Mouse (Mus musculus): ENCODE results near the gene Tedc1. TPM values are rescaled to one million over a fixed set of nuclear protein-coding genes. Genes with fewer than 3 reads are reported as not detected.

Tedc1 gene
- polyA plus RNA-seq, 1 experiment from 2014 or later: 0.63 TPM

DNA sequence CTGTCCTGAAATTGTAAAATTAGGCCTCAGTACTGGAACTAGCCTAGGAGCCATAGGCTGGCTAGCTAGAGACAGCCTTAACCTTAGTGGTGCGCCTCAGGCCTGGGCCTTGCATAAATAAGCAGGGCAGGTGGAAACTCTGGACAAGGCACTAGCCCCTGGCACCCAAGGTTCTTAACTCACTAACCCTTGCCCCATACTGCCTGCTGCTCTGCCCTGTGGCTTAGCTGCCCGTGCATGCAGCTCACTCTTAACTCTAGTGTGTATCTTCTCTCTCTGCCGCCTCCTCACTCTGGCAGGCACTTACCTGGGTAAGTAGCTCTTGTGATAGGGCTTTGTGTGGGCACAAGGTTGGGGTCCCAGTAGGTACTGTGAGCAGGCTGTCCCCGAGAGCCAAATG is 21.7 kb upstream of the Tedc1 start:
- no peak overlapping the region for H3K4me3 ChIP-seq (ENCODE audit: inconsistent target)
- H3K79me2 ChIP-seq (ENCODE audit: inconsistent target): no peaks in the 10 kb centered on the region
- H3K27ac ChIP-seq: no peak overlapping the region
- WGBS (ENCODE audit: missing documents): 100% methylated on average over 4 of the region's 4 CpGs
- peaks cover 61% of the 10 kb centered on the region for H3K36me3 ChIP-seq (ENCODE audit: inconsistent target)

DNA sequence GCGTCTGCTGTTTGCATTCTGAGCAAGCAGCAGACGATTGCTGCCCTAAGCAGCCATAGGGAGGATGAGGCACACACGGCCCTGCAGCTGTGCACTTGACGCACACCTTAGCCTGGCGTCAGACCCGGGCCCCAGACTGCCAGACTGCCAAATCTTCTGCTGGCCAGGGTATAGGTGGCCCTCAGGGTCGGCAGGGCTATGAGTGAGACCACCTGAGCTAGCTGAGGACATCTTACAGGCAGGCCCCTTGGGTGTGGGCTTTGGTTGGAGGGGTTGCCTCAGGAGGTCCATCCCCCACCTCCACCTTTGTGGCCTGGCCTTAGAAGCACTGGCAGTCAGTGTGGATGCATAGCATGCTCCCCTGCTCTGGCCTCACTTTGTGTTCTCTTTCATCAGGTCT is 20.8 kb upstream of the Tedc1 start:
- H3K4me3 ChIP-seq (ENCODE audit: inconsistent target): no peak overlapping the region
- no peak overlapping the region for H3K27ac ChIP-seq
- WGBS (ENCODE audit: missing documents): 93% methylated on average over 7 of the region's 7 CpGs
- peaks cover 52% of the 10 kb centered on the region for H3K36me3 ChIP-seq (ENCODE audit: inconsistent target)
- H3K79me2 ChIP-seq (ENCODE audit: inconsistent target): no peaks in the 10 kb centered on the region

DNA sequence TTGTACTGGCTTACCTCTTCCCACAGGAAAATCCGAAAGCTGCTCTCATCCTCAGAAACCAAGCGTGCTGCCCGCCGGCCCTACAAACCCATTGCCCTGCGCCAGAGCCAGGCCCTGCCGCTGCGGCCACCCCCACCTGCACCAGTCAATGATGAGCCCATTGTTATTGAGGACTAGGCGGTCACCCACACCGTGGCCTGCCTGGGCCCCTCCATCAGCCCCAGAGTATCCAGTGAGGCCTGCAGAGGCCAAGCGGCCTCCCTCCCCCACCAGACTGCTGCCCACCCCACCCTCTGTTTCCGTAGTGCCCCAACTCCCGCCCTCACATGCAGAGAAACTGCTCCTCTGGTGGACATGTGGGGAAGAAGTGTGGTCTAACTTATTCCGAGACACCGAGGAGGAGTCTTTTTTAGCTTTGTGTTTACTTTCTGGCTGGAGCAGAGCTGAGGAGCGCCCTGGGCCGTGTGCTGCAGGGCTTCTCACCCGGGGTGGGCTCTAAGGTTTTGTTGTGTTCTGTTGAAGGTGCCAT is 19.7 kb upstream of the Tedc1 start:
- no peak overlapping the region for H3K27ac ChIP-seq
- H3K4me3 ChIP-seq (ENCODE audit: inconsistent target): no peak overlapping the region
- H3K79me2 ChIP-seq (ENCODE audit: inconsistent target): no peaks in the 10 kb centered on the region
- WGBS (ENCODE audit: missing documents): 92% methylated on average over 17 of the region's 17 CpGs
- peaks cover 46% of the 10 kb centered on the region for H3K36me3 ChIP-seq (ENCODE audit: inconsistent target)

DNA sequence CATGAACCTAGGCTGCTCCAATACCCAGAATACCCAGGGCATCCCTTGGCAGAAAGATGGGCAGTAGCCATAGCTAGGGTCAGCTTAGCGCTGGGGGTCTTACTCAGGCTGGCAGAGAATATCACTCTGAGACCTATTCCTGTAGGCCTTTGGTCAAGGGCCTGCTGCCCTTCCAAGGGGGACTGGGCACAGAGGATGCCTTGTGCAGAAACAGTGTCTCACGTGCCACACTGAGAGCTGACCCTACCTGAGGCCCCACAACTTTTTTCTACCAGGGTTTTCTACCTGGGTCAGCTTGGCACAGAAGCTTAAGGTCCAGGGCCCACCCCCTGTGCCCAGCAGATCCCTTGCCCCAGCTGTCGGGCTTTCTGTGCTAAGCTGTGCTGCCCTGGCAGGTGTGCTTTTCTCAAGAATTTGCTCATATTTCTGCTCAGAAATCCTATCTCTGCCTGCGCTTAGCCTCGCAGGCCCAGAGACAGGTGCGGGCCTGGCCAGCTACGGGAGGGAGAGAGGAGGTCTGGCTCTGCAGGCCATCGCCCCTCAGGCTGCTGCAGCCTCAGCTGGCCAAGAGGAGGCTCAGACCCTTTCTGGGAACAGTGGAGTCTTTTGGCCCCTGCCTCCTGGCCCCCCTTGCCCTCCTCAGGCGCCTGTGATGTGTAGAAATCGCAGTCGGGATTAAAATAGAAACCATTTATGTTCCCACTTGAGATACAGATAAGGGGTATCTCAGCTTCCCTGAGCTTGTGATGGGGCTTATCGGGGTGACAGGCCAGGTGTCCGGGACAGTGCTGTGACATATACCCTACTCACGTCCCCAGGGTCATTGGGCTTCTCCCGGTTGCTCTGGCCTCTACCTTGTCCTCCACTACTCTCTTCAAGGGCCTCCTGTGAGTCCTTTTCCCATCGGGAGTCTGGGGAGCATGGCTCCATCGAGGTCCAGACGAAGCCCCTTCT is 18.7 kb upstream of the Tedc1 start:
- Histone ChIP-seq H3K36me3 (ENCODE audit: inconsistent target) (peaks cover 36% of the 10 kb centered on the region; the same call in 1 of the 2 replicates), H3K79me2 (ENCODE audit: inconsistent target) (no peaks in the 10 kb centered on the region), H3K4me3 (ENCODE audit: inconsistent target) (no peak overlapping the region), H3K27ac (no peak overlapping the region)
- WGBS (ENCODE audit: missing documents): 93% methylated on average over 18 of the region's 18 CpGs

DNA sequence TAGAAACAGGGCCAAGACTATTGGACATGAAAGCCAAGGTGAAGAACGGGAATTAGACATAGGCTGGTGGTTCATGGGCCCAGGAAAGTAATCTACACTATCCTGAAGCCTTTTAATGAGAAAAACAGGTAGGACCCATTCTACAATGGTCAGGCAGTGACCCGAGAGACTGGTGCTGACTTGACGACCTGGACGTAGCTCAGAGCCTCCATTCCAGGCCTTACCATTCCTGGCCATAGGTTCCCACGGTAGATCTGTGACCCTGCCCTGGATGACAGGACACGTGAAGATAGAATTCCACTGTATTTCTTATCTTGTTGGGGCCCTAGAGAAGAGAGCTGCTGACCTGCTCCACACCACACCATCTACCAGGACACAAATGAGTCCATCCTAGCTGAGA is 17.9 kb upstream of the Tedc1 start:
- Histone ChIP-seq H3K4me3 (ENCODE audit: inconsistent target) (no peak overlapping the region), H3K79me2 (ENCODE audit: inconsistent target) (no peaks in the 10 kb centered on the region), H3K36me3 (ENCODE audit: inconsistent target) (peaks cover 28% of the 10 kb centered on the region; the same call in 1 of the 2 replicates), H3K27ac (no peak overlapping the region)
- WGBS (ENCODE audit: missing documents): 90% methylated on average over 6 of the region's 6 CpGs

DNA sequence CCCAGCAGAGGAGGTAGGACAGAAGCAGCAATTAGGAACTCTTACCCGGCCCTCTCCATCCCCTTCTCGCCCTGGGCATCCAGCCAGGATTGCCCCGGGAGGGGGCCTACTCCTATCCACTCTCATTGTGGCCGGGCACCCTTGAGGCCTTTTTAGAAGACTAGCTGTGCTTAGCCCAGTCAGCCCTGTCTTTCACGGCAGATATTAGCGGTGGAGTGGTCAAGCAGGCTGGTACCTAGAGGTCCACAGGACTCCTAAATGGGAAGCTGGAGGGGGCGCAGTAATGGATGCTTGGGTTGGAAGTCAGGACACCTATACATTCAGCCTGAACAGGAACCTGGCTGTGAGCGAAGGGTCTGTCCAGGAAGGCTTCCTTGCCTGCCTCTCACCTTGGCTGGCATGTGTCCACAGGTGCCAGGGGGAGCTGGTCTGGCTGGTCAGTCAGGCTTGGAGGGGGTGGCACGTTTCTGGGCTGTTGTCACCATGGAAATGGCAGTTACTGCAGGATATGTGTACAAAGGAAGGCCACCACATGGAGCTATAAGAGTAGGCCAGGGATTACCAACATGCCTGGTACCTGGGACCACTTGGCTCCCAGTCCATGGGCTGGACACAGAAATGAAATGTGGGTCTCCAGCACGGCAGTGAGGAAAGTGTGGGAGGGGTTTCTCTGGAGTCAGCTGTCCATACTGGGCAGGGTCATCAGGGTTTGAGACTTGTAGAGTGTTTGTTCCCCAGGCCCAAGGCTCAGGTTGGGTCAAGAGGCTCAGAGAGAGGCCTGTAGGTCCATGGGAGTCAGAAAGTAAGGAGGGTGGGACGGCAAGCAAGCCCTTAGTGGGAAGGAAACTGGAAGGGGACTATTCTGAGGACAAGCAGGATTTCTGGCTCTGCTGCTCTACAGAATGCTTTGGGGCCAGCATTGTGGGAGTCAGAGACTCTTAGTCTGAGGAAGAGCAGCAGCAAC is 17.0 kb upstream of the Tedc1 start:
- peaks cover 19% of the 10 kb centered on the region; the same call in 1 of the 2 replicates for H3K36me3 ChIP-seq (ENCODE audit: inconsistent target)
- WGBS (ENCODE audit: missing documents): 73% methylated on average over 11 of the region's 11 CpGs
- no peak overlapping the region for H3K27ac ChIP-seq
- H3K4me3 ChIP-seq (ENCODE audit: inconsistent target): no peak overlapping the region
- no peaks in the 10 kb centered on the region for H3K79me2 ChIP-seq (ENCODE audit: inconsistent target)

DNA sequence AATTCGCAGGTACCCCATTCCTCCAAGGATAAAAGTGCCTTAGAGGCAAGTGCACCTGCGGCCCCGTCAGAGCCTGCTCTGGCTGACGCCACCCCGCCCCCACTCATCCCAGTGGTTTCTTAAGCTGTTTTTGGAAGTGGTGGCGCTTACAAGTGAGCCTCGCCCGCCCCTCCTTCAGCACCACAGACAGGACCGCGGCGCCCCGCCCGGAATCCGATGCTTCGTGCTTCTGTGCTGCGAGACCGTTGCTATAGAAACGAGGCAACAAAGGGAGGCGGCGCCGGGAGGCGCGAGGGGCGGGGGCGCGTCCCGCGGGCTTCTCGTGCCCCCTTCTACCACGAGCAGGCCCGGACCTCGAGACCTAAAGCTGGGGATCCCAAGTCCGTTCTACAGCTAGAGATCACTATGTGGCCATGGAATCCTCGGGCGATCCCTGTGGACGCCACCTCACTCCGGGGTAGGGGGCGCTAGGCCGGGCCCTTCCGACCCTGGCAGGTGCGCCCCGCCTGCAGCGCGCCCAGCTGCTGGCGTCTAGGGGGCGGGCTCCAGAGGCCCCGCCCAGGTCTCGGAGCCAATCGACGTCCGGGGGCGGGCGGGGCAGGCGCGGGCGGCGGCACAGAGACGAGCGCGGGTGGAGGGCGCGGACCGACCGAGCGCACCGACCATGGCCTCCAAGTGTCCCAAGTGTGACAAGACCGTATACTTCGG is 16.2 kb upstream of the Tedc1 start, which contains the start of gene Crip2:
Gene Crip2, plus strand, starts transcription at position 329 of the 708 bp plus-strand sequence.
- Histone ChIP-seq H3K79me2 (ENCODE audit: inconsistent target) (no peaks in the 10 kb centered on the region), H3K36me3 (ENCODE audit: inconsistent target) (peaks cover 11% of the 10 kb centered on the region; the same call in 1 of the 2 replicates), H3K27ac (no peak within 1 kb of the TSS), H3K4me3 (ENCODE audit: inconsistent target) (no peak within 1 kb of the TSS)
- WGBS (ENCODE audit: missing documents): under 1% methylated on average over 68 of the region's 68 CpGs

DNA sequence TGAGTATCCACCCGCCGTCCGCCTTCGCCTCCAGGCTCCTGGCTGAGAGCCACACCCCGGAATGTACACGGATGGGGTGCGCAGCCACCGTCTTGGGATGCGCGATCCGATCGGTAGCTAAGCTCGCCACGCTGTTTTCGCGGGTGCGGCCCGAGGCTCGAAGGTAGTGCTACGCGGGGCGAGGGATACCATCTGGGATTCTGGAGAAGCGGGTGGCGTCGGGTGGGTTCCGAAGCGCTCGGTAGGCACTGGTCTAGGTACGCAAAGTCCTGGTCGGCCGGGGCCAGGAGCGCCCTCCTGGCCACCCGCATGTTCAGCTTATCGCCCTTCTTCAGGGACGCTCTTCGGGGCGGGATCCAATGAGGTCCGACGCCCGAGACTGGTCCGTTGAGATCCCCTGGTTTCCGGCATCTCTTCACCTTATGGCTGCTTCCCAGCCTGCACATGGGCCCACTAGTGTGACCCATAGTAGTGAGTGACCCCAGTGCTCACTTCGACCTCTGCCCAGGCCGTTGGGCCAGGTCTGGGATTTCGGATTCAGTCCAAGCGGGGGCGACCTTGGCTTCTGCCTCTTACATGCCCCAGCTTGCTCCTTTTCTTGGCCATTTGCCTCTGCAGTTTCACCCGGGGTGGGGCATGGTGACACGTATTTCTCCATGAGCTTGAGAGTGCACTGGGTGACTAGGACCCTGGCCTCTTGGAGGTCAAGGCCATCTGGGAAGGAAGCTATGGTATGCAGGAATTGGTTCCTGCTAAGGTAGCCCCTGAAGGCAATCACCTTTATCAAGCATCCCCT is 15.4 kb upstream of the Tedc1 start:
- Histone ChIP-seq H3K36me3 (ENCODE audit: inconsistent target) (0 out of 2 replicates have a peak, but pooled peaks cover 5% of the 10 kb centered on the region), H3K4me3 (ENCODE audit: inconsistent target) (no peak overlapping the region), H3K27ac (no peak overlapping the region), H3K79me2 (ENCODE audit: inconsistent target) (no peaks in the 10 kb centered on the region)
- WGBS (ENCODE audit: missing documents): 6% methylated on average over 49 of the region's 49 CpGs

DNA sequence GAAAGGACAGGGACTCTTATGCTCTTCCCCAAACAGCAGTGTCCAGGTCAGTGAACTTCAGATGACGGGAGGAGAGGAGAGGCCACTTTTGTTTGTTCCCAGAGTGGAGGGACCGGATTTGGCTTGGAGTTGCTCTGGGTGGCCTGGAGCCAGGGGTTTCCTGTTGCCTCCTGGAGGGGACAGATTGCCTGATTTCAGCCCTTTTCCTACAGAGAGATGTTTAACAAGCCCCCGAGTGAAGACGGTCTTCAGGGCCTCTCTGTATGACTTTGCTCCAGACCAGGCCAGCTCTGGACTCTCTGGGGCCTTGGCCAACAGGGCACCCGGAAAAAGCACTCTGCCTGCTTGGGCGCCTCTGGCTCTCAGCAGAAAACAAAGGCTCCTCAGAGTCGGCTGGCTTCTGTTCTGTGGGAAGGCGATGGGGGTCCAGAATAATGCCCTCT is 14.7 kb upstream of the Tedc1 start:
- 47% methylated on average over 8 of the region's 8 CpGs for WGBS (ENCODE audit: missing documents)
- H3K27ac ChIP-seq: no peak overlapping the region
- no peak overlapping the region for H3K4me3 ChIP-seq (ENCODE audit: inconsistent target)
- H3K36me3 ChIP-seq (ENCODE audit: inconsistent target): no peaks in the 10 kb centered on the region
- H3K79me2 ChIP-seq (ENCODE audit: inconsistent target): no peaks in the 10 kb centered on the region

DNA sequence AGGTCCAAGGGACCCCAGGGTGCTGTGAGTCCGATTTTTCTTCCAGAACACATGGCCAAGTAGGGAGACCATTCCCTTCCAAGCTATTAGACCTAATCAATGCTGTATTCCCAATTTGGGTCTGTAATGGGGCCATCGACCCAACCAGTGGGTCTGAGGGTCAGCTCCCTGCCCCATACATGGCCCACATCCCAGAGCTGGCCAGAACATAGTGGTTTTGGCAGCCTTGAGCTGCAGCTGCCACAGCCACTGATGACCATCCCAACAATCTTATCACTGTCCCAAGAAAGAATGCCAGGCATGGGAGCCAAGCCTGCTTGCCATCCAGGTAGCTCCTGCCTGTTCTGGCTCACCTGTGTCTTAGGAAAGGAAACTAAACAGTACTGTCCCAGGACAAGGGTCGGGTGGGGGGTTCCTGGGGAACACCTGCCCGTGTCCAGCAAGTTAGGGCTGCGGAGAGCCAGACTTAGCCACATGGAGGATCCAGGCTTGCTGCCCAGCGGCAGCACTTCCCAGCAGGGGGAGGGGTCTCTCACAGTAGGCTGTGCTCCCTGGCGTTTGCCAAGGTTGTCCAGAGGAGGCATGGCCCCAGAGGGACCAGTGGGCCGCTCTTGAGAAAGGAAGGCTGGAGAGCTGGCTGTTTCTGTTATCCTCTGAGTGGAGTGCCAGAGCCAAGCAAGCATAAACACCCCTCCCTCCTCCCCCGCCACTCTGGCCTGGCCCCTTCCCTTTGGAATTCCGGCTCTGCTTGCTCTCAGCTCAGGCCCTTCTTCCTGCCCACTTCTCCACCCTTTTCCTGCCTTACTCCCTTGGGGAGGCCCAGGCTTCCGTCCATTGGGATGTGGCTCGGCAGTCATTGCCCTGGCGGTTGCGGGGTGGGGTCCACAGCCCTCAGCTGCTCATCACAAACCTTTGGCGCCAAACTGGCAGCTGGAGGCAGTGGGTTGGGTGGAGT is 13.9 kb upstream of the Tedc1 start:
- Histone ChIP-seq H3K27ac (no peak overlapping the region), H3K36me3 (ENCODE audit: inconsistent target) (no peaks in the 10 kb centered on the region), H3K4me3 (ENCODE audit: inconsistent target) (no peak overlapping the region), H3K79me2 (ENCODE audit: inconsistent target) (no peaks in the 10 kb centered on the region)
- 46% methylated on average over 13 of the region's 15 CpGs for WGBS (ENCODE audit: missing documents)

DNA sequence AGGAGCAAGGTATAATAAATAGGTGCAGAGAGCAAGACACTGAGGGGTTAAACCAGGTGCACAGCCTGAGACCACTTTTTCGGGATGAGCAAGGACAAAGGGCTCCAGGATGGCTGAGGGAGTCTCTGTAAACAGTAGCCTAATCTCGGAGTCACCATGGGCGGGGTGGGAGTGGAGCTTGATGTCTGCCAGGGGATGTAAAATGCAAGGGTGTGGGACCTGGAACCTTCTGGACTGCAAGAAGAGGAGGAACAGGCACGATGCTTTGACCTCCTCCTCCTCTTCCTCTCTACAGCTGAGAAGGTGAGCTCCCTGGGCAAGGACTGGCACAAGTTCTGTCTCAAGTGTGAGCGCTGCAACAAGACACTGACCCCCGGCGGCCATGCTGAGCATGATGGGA is 13.1 kb upstream of the Tedc1 start:
- Histone ChIP-seq H3K4me3 (ENCODE audit: inconsistent target) (no peak overlapping the region), H3K36me3 (ENCODE audit: inconsistent target) (no peaks in the 10 kb centered on the region), H3K27ac (no peak overlapping the region), H3K79me2 (ENCODE audit: inconsistent target) (no peaks in the 10 kb centered on the region)
- 64% methylated on average over 7 of the region's 7 CpGs for WGBS (ENCODE audit: missing documents)

DNA sequence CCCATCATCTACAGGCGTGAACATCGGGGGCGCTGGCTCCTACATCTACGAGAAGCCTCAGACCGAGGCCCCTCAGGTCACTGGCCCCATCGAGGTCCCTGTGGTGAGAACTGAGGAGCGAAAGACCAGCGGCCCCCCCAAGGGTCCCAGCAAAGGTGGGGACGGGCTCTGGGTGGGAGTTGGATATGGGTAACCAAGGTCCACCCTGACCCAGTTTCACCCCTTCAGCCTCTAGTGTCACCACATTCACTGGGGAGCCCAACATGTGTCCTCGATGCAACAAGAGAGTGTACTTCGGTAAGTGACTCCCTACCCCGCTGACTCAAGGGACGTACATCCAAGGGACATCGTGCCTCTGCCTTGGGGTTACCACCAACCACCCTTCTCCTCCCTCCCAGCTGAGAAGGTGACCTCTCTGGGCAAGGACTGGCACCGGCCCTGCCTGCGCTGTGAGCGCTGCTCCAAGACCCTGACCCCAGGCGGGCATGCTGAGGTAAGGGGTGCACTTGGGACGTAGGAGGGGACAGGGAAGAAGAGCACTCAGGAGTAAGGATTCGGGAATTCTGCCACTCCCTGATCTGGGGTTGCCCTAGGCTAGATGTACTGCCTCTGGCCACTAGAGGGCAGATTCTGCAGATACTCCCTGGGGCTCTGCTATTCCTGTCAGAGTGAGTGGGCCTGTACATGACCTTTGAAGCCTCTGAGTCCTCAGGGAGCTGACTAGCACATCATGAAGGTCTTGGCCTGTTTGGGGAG is 12.0 kb upstream of the Tedc1 start:
- H3K27ac ChIP-seq: no peak overlapping the region
- 76% methylated on average over 20 of the region's 20 CpGs for WGBS (ENCODE audit: missing documents)
- no peaks in the 10 kb centered on the region for H3K79me2 ChIP-seq (ENCODE audit: inconsistent target)
- H3K4me3 ChIP-seq (ENCODE audit: inconsistent target): no peak overlapping the region
- H3K36me3 ChIP-seq (ENCODE audit: inconsistent target): no peaks in the 10 kb centered on the region

Data from macrophage (primary cell).